Mouse (Mus musculus) cerebellum, adult 2 months (tissue): ENCODE measurements around the gene Idh3g.

Source experiments
- CTCF ChIP-seq: fragments of 200-500 bp; IDR thresholded peaks from 2 replicates; pipeline ENCODE4 v1.5.1; 2011; ENCODE audit warnings: low read depth, mild to moderate bottlenecking, control low read depth, low read length, moderate library complexity, borderline replicate concordance; ENCODE audit not compliant: insufficient read depth
- POLR2A ChIP-seq: fragments of 200-500 bp; IDR thresholded peaks from 2 replicates; pipeline ENCODE4 v1.6.1; 2011; ENCODE audit warnings: low read length, control low read depth, borderline replicate concordance; ENCODE audit not compliant: insufficient read depth

- TF ChIP-seq POLR2A (no peak), CTCF (no peak)
These were observed 48.5 kb downstream of the Idh3g start for GRCm38 (mm10) chrX:73738155-73738554.
